Mouse (Mus musculus) kidney, embryonic 15.5 days (tissue): ENCODE data around the gene Trem1. TPM values are rescaled to one million over a fixed set of nuclear protein-coding genes. Genes with fewer than 3 reads are reported as not detected.

Experiments used
- ATAC-seq: fragments of 200-750 bp; cut with Nextera tagmentation; replicated peaks from 2 replicates; pipeline ENCODE4 v1.8.0; 2017; ENCODE audit warnings: moderate TSS enrichment; ENCODE audit not compliant: low FRiP score
- H3K27ac ChIP-seq: fragments of 300-500 bp; sonication (generic); 2 replicates; pipeline ENCODE4 v1.5.1; 2015; ENCODE audit warnings: mild to moderate bottlenecking, inconsistent platforms
- H3K27me3 ChIP-seq: fragments of 300-500 bp; sonication (generic); 2 replicates; pipeline ENCODE4 v1.6.1; 2015; ENCODE audit warnings: inconsistent platforms
- H3K36me3 ChIP-seq: fragments of 300-500 bp; sonication (generic); 2 replicates; pipeline ENCODE4 v1.6.1; 2015; ENCODE audit warnings: inconsistent platforms
- H3K4me1 ChIP-seq: fragments of 300-500 bp; sonication (generic); 2 replicates; pipeline ENCODE4 v1.6.1; 2015; ENCODE audit warnings: inconsistent platforms
- H3K4me2 ChIP-seq: fragments of 300-500 bp; sonication (generic); 2 replicates; pipeline ENCODE4 v1.6.1; 2015; ENCODE audit warnings: moderate library complexity, mild to moderate bottlenecking, inconsistent platforms
- H3K4me3 ChIP-seq: fragments of 300-500 bp; sonication (generic); replicated peaks from 2 replicates; pipeline ENCODE4 v1.5.1; 2015; ENCODE audit warnings: mild to moderate bottlenecking, inconsistent platforms
- H3K9ac ChIP-seq: fragments of 300-500 bp; sonication (generic); 2 replicates; pipeline ENCODE4 v1.6.1; 2015; ENCODE audit warnings: mild to moderate bottlenecking, inconsistent platforms
- H3K9me3 ChIP-seq: fragments of 300-500 bp; sonication (generic); replicated peaks from 2 replicates; pipeline ENCODE4 v1.6.1; 2016; ENCODE audit warnings: inconsistent platforms
- WGBS: fragments of 180-500 bp; shearing (Covaris S2); methylation state at CpG from one replicate; pipeline ENCODE4 v1.1.7; 2015; ENCODE audit warnings: mixed read lengths; 5-methylcytosine and 5-hydroxymethylcytosine counted together
- polyA plus RNA-seq: library from polyadenylated mRNA; unstranded; fragments of >200 nt; fragmentation: Nextera tagmentation; extraction: Ambion mirVana; gene quantifications from 2 replicates; pipeline ENCODE4 v1.2.1, GENCODE M21; 2015

Gene Trem1
- 0.05 and 0.08 TPM in 2 replicates for polyA plus RNA-seq

GRCm38 (mm10) chr17:48232518-48232917 is at the start of gene Trem1:
Gene Trem1 (plus strand): TSS chr17:48232768.
- no peak for ATAC-seq
- 84% methylated on average over 6 of the region's 6 CpGs for WGBS

GRCm38 (mm10) chr17:48185252-48185651 is 47.3 kb upstream of the Trem1 start:
- Histone ChIP-seq H3K27ac (no peak overlapping the region), H3K27me3 (no peaks in the 10 kb centered on the region), H3K4me3 (no peak overlapping the region), H3K4me1 (no peaks in the 10 kb centered on the region), H3K4me2 (no peak overlapping the region), H3K9ac (no peak overlapping the region), H3K36me3 (no peaks in the 10 kb centered on the region), H3K9me3 (no peaks in the 10 kb centered on the region)
- WGBS, result 72% methylated on average over 5 of the region's 5 CpGs
- no peak for ATAC-seq

More at GRCm38 (mm10) chr17:48232518-48232917, at the start of gene Trem1:
- Histone ChIP-seq H3K4me2 (no peak within 1 kb of the TSS), H3K9ac (no peak within 1 kb of the TSS), H3K36me3 (no peaks in the 10 kb centered on the region), H3K9me3 (no peaks in the 10 kb centered on the region), H3K4me1 (no peaks in the 10 kb centered on the region), H3K4me3 (no peak within 1 kb of the TSS), H3K27me3 (no peaks in the 10 kb centered on the region), H3K27ac (no peak within 1 kb of the TSS)

GRCm38 (mm10) chr17:48192366-48192765 is 40.2 kb upstream of the Trem1 start:
- ATAC-seq, result no peak
- WGBS, result 75% methylated on average over 2 of the region's 2 CpGs
- H3K4me2 ChIP-seq, result no peak overlapping the region
- H3K27ac ChIP-seq, result no peak overlapping the region
- H3K36me3 ChIP-seq, result no peaks in the 10 kb centered on the region
- H3K27me3 ChIP-seq, result no peaks in the 10 kb centered on the region
- no peak overlapping the region for H3K9ac ChIP-seq
- no peaks in the 10 kb centered on the region for H3K9me3 ChIP-seq
- no peak overlapping the region for H3K4me3 ChIP-seq
- H3K4me1 ChIP-seq, result no peaks in the 10 kb centered on the region

- H3K36me3 ChIP-seq, result no peaks in the 10 kb centered on the region
- 95% methylated on average over 12 of the region's 12 CpGs for WGBS
- H3K27me3 ChIP-seq, result no peaks in the 10 kb centered on the region
- H3K27ac ChIP-seq, result no peak overlapping the region
- ATAC-seq, result no peak
- no peak overlapping the region for H3K9ac ChIP-seq
- no peak overlapping the region for H3K4me3 ChIP-seq
- H3K4me2 ChIP-seq, result no peak overlapping the region
- no peaks in the 10 kb centered on the region for H3K4me1 ChIP-seq
- H3K9me3 ChIP-seq, result peaks cover 14% of the 10 kb centered on the region
These were observed 29.5 kb upstream of the Trem1 start for GRCm38 (mm10) chr17:48203086-48203485.

- Histone ChIP-seq H3K27me3 (no peaks in the 10 kb centered on the region), H3K4me3 (no peak overlapping the region), H3K36me3 (no peaks in the 10 kb centered on the region), H3K4me1 (no peaks in the 10 kb centered on the region), H3K9me3 (no peaks in the 10 kb centered on the region), H3K4me2 (no peak overlapping the region), H3K27ac (no peak overlapping the region), H3K9ac (no peak overlapping the region)
- ATAC-seq, result no peak
- 95% methylated on average over 12 of the region's 12 CpGs for WGBS
These were observed 20.0 kb upstream of the Trem1 start for GRCm38 (mm10) chr17:48212596-48212995.

- 76% methylated on average over 5 of the region's 5 CpGs for WGBS
- Histone ChIP-seq H3K9ac (no peak overlapping the region), H3K4me2 (no peak overlapping the region), H3K4me1 (no peaks in the 10 kb centered on the region), H3K9me3 (peaks cover 4% of the 10 kb centered on the region; the same call in 1 of the 2 replicates), H3K27ac (no peak overlapping the region), H3K27me3 (no peaks in the 10 kb centered on the region), H3K36me3 (no peaks in the 10 kb centered on the region), H3K4me3 (no peak overlapping the region)
- ATAC-seq, result no peak
These were observed 19.1 kb upstream of the Trem1 start for GRCm38 (mm10) chr17:48213511-48213910.

- peaks cover 4% of the 10 kb centered on the region; the same call in 1 of the 2 replicates for H3K9me3 ChIP-seq
- 89% methylated on average over 1 of the region's 1 CpGs for WGBS
- no peak overlapping the region for H3K9ac ChIP-seq
- no peaks in the 10 kb centered on the region for H3K4me1 ChIP-seq
- no peak overlapping the region for H3K4me3 ChIP-seq
- ATAC-seq, result no peak
- H3K4me2 ChIP-seq, result no peak overlapping the region
- no peaks in the 10 kb centered on the region for H3K36me3 ChIP-seq
- no peak overlapping the region for H3K27ac ChIP-seq
- no peaks in the 10 kb centered on the region for H3K27me3 ChIP-seq
These were observed 17.1 kb upstream of the Trem1 start for GRCm38 (mm10) chr17:48215429-48215828.

- 82% methylated on average over 7 of the region's 7 CpGs for WGBS
- Histone ChIP-seq H3K36me3 (no peaks in the 10 kb centered on the region), H3K4me1 (no peaks in the 10 kb centered on the region), H3K9ac (no peak overlapping the region), H3K27ac (no peak overlapping the region), H3K27me3 (no peaks in the 10 kb centered on the region), H3K4me3 (no peak overlapping the region), H3K9me3 (no peaks in the 10 kb centered on the region), H3K4me2 (no peak overlapping the region)
- no peak for ATAC-seq
These were observed 1.9 kb upstream of the Trem1 start for GRCm38 (mm10) chr17:48230680-48231079.

GRCm38 (mm10) chr17:48233789-48234188 is 1.2 kb downstream of the Trem1 start:
- Histone ChIP-seq H3K4me3 (no peak overlapping the region), H3K9me3 (no peaks in the 10 kb centered on the region), H3K27ac (no peak overlapping the region), H3K4me1 (no peaks in the 10 kb centered on the region), H3K9ac (no peak overlapping the region), H3K27me3 (no peaks in the 10 kb centered on the region), H3K36me3 (no peaks in the 10 kb centered on the region), H3K4me2 (no peak overlapping the region)
- ATAC-seq, result no peak
- 93% methylated on average over 4 of the region's 4 CpGs for WGBS

GRCm38 (mm10) chr17:48234550-48234949 is 2.0 kb downstream of the Trem1 start:
- H3K4me3 ChIP-seq, result no peak overlapping the region
- no peaks in the 10 kb centered on the region for H3K27me3 ChIP-seq
- H3K9me3 ChIP-seq, result no peaks in the 10 kb centered on the region
- no peaks in the 10 kb centered on the region for H3K36me3 ChIP-seq
- no peak overlapping the region for H3K4me2 ChIP-seq
- no peak overlapping the region for H3K27ac ChIP-seq
- H3K4me1 ChIP-seq, result no peaks in the 10 kb centered on the region
- ATAC-seq, result no peak
- no peak overlapping the region for H3K9ac ChIP-seq
- 68% methylated on average over 5 of the region's 5 CpGs for WGBS

GRCm38 (mm10) chr17:48235773-48236370 is 3.3 kb downstream of the Trem1 start:
- no peaks in the 10 kb centered on the region for H3K36me3 ChIP-seq
- no peak overlapping the region for H3K4me3 ChIP-seq
- H3K9ac ChIP-seq, result no peak overlapping the region
- H3K4me2 ChIP-seq, result no peak overlapping the region
- WGBS, result 21% methylated on average over 4 of the region's 4 CpGs
- H3K27ac ChIP-seq, result no peak overlapping the region
- H3K9me3 ChIP-seq, result no peaks in the 10 kb centered on the region
- no peaks in the 10 kb centered on the region for H3K27me3 ChIP-seq
- H3K4me1 ChIP-seq, result no peaks in the 10 kb centered on the region
- ATAC-seq, result no peak

- no peak for ATAC-seq
- H3K4me3 ChIP-seq, result no peak overlapping the region
- 94% methylated on average over 8 of the region's 8 CpGs for WGBS
These were observed 5.1 kb downstream of the Trem1 start for GRCm38 (mm10) chr17:48237621-48238020.

More at GRCm38 (mm10) chr17:48237621-48238020, 5.1 kb downstream of the Trem1 start:
- H3K27ac ChIP-seq, result no peak overlapping the region
- H3K9ac ChIP-seq, result no peak overlapping the region
- no peaks in the 10 kb centered on the region for H3K27me3 ChIP-seq
- no peaks in the 10 kb centered on the region for H3K4me1 ChIP-seq
- H3K9me3 ChIP-seq, result no peaks in the 10 kb centered on the region
- no peaks in the 10 kb centered on the region for H3K36me3 ChIP-seq
- H3K4me2 ChIP-seq, result no peak overlapping the region
